Mouse (Mus musculus): ENCODE measurements at regions not wholly inside any gene's neighbourhood (a gene's known extent, or its start where the extent isn't known, plus 50 kb on each side); places are given as distances from the start of the nearest gene placed in this dataset.
"Not testable (repeated sequence)": the region's sequence is repeated elsewhere in the genome, so short reads cannot be mapped to it uniquely, and the experiment has no call there.

DNA sequence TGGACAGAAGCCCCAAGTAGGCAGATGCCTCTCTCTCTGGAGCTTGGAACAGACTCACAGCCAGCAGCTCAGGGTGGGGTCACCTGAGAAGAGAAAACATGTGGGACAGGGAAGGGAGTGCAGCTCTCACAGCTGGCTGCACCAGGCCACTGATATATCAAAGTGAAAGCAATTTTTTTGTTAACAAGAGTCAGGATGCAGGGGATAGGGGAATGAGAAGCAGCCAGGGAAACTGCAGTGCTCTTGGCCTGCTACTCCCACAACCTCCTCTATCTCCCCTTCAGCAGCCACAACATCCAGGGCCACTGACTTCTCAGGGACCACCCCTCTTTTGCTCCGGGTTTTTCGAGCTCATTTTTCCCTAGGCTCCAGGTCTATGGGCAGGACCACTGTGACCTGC is 117.5 kb upstream of the Gm11146 start:
- no peaks in the 10 kb centered on the region for H3K36me3 ChIP-seq
- H3K27ac ChIP-seq: no peak overlapping the region
- H3K9me3 ChIP-seq: no peaks in the 10 kb centered on the region; the same call in 1 of the 2 replicates
- H3K4me2 ChIP-seq: no peak overlapping the region
- H3K27me3 ChIP-seq: no peaks in the 10 kb centered on the region
- no peak overlapping the region for H3K9ac ChIP-seq
- ATAC-seq (ENCODE audit: borderline replicate concordance, extremely low read depth, low FRiP score, low TSS enrichment): no peak
- H3K4me1 ChIP-seq: no peaks in the 10 kb centered on the region
- no peak overlapping the region for H3K4me3 ChIP-seq
- WGBS: 81% methylated on average over 2 of the region's 2 CpGs

DNA sequence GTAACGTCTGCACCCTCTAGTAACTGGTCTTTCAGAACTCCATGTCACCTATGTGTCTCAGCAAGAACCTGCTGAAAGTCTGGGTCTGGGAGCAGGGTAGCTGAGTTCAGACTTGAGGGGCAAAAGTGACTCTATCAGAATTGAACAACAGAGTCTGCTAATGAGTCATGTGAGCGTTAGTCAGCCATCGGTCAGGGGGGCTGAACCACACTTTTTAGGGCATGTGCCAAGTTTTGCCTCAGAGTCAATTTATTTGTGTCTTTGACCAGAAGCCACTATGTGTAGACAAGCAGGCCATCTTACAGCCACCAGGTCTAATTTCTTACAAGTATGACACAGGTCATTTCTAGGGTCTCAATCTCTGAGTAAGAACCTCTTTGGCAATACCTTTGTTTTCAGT is 115.9 kb upstream of the Gm11146 start:
- H3K9me3 ChIP-seq; H3K4me3 ChIP-seq; ATAC-seq (ENCODE audit: borderline replicate concordance, extremely low read depth, low FRiP score, low TSS enrichment); H3K36me3 ChIP-seq; H3K4me2 ChIP-seq; H3K9ac ChIP-seq; H3K4me1 ChIP-seq; H3K27me3 ChIP-seq; H3K27ac ChIP-seq: not testable (repeated sequence)
- WGBS: 72% methylated on average over 3 of the region's 3 CpGs

DNA sequence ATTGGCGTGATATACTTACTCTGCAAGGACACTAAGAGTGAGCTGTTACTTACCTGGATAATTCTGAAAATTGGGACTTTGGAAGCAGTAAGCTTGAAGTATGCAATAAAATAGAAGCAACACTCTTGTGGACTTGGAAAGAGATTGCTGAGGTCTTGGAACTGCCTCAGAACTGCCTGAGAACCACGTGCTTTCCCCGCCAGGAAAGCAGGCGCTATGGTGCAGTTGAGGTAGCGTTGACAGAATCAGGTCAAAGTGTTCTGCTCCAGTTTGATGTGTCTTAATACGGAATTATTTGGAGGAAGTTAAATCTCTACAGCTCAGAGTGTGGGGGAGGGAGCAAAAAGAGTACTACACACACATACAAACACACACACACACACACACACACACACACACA is 102.8 kb upstream of the Gm11146 start:
- Histone ChIP-seq H3K4me3 (no peak overlapping the region), H3K4me1 (no peaks in the 10 kb centered on the region), H3K27ac (no peak overlapping the region), H3K36me3 (no peaks in the 10 kb centered on the region), H3K4me2 (no peak overlapping the region), H3K9ac (no peak overlapping the region), H3K9me3 (no peaks in the 10 kb centered on the region), H3K27me3 (no peaks in the 10 kb centered on the region)
- ATAC-seq (ENCODE audit: borderline replicate concordance, extremely low read depth, low FRiP score, low TSS enrichment): no peak
- WGBS: 69% methylated on average over 6 of the region's 6 CpGs

DNA sequence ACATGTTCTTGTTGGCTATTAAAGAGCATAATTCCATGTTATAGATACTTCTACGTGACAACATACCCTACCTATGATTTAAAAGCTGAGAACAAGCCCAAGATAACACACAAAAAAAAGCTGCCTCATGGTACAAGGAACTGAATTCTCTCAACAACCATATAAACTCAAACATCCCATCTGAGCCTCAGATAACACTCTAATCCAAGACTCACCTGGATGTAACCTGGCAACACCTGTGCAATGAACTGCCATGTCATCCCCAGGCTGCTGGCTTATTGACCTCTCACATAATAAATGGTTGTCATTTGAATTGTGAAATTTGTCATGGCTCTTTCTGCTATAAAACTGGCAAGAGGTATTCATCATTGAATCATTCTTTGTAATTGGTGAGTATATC is 93.5 kb upstream of the Gm11146 start:
- WGBS: 79% methylated on average over 1 of the region's 1 CpGs
- H3K4me1 ChIP-seq: no peaks in the 10 kb centered on the region
- H3K4me3 ChIP-seq: no peak overlapping the region
- H3K9ac ChIP-seq: no peak overlapping the region
- H3K27ac ChIP-seq: no peak overlapping the region
- H3K4me2 ChIP-seq: no peak overlapping the region
- H3K9me3 ChIP-seq: no peaks in the 10 kb centered on the region
- H3K27me3 ChIP-seq: no peaks in the 10 kb centered on the region
- no peak for ATAC-seq (ENCODE audit: borderline replicate concordance, extremely low read depth, low FRiP score, low TSS enrichment)
- no peaks in the 10 kb centered on the region for H3K36me3 ChIP-seq

DNA sequence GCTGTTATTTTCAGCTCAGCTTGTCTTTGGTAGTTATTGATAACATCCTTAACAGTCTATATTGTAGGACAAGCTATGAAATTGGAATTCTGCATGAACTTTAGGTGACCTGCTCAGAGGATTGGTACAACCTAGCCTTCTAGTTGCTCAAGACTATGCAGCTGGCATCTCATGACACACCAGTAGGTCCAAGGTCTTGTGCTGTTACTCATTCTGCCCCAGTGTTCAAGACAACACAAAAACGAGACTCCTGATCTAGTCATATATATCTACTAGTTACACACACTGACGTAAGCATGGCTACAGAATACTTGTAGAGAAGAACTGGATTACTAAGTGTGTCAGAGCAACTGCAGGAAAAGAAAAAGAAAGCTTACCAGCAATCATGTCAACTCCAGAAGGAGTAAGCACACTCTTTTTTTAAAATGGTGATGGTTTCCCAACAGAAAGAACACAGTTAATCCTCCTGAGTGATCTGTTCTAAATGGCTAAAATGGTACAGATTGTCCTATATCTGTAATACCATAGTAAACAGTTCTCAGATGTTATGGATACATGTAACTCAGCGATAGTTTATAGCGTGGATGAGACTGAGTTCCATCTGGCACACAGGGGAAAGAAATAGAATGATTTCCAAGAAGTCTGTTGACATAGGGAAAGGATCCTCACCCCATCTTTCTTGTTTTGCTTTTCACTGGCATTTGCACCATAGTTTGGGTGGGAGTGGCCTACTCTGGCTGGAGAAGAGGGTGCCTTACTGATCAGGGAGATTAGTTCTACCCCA is 85.4 kb upstream of the Gm11146 start:
- H3K9ac ChIP-seq: no peak overlapping the region
- H3K27ac ChIP-seq: no peak overlapping the region
- H3K9me3 ChIP-seq: no peaks in the 10 kb centered on the region
- no peaks in the 10 kb centered on the region for H3K4me1 ChIP-seq
- 73% methylated on average over 4 of the region's 4 CpGs for WGBS
- ATAC-seq (ENCODE audit: borderline replicate concordance, extremely low read depth, low FRiP score, low TSS enrichment): no peak
- H3K4me2 ChIP-seq: no peak overlapping the region
- no peaks in the 10 kb centered on the region for H3K36me3 ChIP-seq
- H3K4me3 ChIP-seq: no peak overlapping the region
- H3K27me3 ChIP-seq: no peaks in the 10 kb centered on the region

DNA sequence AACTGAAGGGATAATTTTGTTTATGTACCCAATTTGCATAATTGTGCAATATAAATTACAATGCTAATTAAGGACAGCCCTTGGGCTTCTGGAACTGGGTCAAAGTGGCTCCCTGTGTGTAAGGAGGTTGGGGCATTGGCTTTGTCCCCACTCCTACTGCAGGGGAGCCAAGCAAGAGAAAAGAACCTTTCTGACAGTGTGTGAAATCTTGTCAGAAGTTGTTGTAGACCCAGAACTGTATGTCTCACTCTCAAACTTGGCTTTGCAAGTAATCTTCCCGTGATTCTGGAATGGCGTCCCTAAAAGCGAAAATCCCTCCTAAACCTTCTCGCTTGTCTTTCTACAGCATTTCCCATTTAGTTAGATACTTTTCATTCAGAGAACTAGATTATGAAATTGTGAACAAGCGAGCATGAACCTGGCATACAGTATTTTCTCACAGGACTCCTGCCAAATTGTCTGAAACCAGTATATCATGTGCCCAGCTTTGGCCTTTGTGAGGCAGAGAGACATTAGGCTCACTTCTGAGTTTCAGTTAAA is 83.8 kb upstream of the Gm11146 start:
- no peaks in the 10 kb centered on the region for H3K27me3 ChIP-seq
- no peak overlapping the region for H3K4me3 ChIP-seq
- H3K27ac ChIP-seq: no peak overlapping the region
- WGBS: 84% methylated on average over 5 of the region's 5 CpGs
- ATAC-seq (ENCODE audit: borderline replicate concordance, extremely low read depth, low FRiP score, low TSS enrichment): no peak
- H3K4me1 ChIP-seq: no peaks in the 10 kb centered on the region
- H3K4me2 ChIP-seq: no peak overlapping the region
- no peaks in the 10 kb centered on the region for H3K36me3 ChIP-seq
- H3K9ac ChIP-seq: no peak overlapping the region
- no peaks in the 10 kb centered on the region for H3K9me3 ChIP-seq

DNA sequence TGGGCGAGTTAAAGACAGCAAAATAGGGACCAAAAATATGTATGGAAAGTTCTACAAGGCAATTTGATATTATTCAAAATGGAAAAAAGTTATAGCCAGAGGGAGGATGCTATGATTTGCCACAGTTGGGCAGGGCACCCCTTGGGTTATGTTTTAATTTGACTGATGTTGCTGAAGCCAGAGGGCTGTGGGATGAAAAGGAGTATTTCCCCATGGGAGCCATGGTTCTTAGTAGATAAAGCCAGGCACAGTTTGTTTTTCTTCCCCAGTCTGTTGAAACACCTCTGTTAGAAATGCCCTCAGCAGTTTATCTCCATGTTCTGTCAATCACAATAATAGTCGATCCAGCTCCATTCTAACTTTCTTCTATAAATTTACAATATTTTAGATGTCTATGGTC is 82.6 kb upstream of the Gm11146 start:
- Histone ChIP-seq H3K27me3 (no peaks in the 10 kb centered on the region), H3K27ac (no peak overlapping the region), H3K4me2 (no peak overlapping the region), H3K9me3 (no peaks in the 10 kb centered on the region), H3K4me1 (no peaks in the 10 kb centered on the region), H3K4me3 (no peak overlapping the region), H3K36me3 (no peaks in the 10 kb centered on the region), H3K9ac (no peak overlapping the region)
- WGBS: 58% methylated on average over 2 of the region's 2 CpGs
- ATAC-seq (ENCODE audit: borderline replicate concordance, extremely low read depth, low FRiP score, low TSS enrichment): no peak

DNA sequence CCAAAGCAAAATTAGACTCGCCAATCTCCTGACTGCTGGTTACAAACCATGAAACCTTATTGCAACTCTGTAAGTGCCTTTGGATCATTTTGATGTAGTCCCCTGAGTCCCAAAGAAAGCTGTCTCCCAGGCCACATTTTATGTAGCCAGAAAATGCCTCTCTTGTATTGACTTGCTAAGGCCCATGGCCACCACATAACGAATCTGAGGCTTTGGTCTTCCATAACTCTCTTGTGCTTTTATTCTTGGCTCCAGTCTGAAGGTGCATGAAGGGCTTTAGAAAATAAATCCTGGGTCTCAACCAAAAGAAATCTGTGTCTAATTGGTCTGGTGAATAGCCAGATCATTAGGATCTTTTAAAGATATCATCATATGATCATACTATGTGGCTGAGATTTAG is 77.3 kb upstream of the Gm11146 start:
- no peaks in the 10 kb centered on the region for H3K27me3 ChIP-seq
- H3K9me3 ChIP-seq: no peaks in the 10 kb centered on the region
- H3K36me3 ChIP-seq: no peaks in the 10 kb centered on the region
- whole genome bisulfite sequencing: 90% methylated on average over 2 of the region's 2 CpGs
- no peak overlapping the region for H3K4me2 ChIP-seq
- no peak overlapping the region for H3K4me3 ChIP-seq
- H3K9ac ChIP-seq: no peak overlapping the region
- no peaks in the 10 kb centered on the region for H3K4me1 ChIP-seq
- no peak overlapping the region for H3K27ac ChIP-seq
- ATAC-seq (ENCODE audit: borderline replicate concordance, extremely low read depth, low FRiP score, low TSS enrichment): no peak

DNA sequence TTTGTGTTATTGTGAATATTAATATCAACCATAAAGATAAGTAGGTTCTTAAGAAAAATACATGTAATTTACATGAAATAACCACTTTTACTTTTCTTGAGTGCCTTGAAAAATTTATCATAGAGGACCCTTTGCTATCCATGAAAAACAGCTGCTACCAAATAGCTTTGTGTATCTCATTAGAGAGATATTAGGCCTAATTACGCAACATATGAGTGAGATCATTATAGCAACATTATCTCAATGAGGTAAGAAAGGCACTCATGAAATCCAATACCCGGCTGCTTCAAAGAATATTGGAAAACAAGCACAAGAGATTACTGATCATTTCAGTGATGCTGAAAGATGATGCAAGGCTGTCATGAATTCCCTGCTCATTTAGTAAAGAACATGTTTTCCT is 74.9 kb upstream of the Gm11146 start:
- no peak for ATAC-seq (ENCODE audit: borderline replicate concordance, extremely low read depth, low FRiP score, low TSS enrichment)

DNA sequence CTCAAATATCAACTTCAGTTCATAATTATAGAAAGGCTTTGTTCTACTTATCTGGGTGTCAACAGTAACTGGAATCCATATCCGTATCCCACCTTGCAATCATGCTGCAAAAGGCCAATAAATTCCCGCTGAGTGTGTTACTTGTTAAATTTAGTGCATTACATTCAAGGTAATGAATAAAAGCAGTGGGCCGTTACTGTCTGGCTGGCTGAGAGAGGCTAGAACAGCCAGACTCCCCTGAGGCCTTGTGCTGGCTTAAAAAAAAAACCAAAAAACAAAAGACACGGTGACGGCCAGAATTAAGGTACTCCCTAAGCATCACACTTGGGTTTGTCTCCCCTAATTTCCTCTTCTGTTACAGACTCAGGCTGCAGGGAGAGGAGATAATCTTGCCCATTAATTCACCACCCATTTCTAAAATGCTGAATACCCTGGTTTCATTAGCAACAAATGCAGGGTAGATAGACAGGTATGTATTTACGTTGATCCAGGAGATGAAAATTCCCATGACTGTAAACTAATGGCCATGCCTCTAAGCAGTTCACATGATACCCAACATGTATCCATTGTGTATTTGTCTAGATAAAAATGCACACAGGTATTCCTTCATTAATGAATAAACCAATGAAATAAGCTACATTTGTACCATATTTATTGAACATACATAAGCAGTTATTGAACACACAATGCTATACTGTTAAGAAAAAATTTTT is 74.1 kb upstream of the Gm11146 start:
- WGBS: 88% methylated on average over 6 of the region's 6 CpGs
- Histone ChIP-seq H3K27ac (no peak overlapping the region), H3K4me3 (no peak overlapping the region), H3K27me3 (no peaks in the 10 kb centered on the region), H3K9ac (no peak overlapping the region), H3K36me3 (no peaks in the 10 kb centered on the region), H3K4me2 (no peak overlapping the region), H3K9me3 (no peaks in the 10 kb centered on the region), H3K4me1 (no peaks in the 10 kb centered on the region)
- ATAC-seq (ENCODE audit: borderline replicate concordance, extremely low read depth, low FRiP score, low TSS enrichment): no peak

More for the DNA sequence above, 74.9 kb upstream of the Gm11146 start:
- Histone ChIP-seq H3K4me3 (no peak overlapping the region), H3K4me1 (no peaks in the 10 kb centered on the region), H3K4me2 (no peak overlapping the region), H3K36me3 (no peaks in the 10 kb centered on the region), H3K27ac (no peak overlapping the region), H3K27me3 (no peaks in the 10 kb centered on the region), H3K9ac (no peak overlapping the region), H3K9me3 (no peaks in the 10 kb centered on the region)
- WGBS: 76% methylated on average over 2 of the region's 2 CpGs

DNA sequence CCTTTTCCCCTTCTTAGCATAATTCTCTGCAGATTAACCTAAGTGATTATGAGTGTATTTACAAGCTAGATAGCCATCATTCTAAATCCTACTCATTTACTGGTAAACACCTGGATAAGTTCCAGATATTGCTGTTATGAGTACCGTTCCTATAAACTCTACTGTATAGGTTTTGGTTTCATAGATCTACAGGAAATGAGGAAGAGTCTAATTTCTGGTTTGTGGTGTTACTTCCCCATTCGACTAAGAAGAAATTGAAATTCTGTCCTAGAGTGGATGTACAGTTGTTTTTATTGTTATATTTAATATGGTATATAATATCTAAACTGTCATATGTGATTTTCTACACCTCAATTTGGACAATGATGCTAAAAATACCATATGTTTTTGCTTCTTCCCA is 69.4 kb upstream of the Gm11146 start:
- Histone ChIP-seq H3K27me3 (no peaks in the 10 kb centered on the region), H3K4me3 (no peak overlapping the region), H3K9ac (no peak overlapping the region), H3K4me2 (no peak overlapping the region), H3K36me3 (no peaks in the 10 kb centered on the region), H3K27ac (no peak overlapping the region), H3K9me3 (no peaks in the 10 kb centered on the region), H3K4me1 (no peaks in the 10 kb centered on the region)
- 76% methylated on average over 2 of the region's 2 CpGs for WGBS
- ATAC-seq (ENCODE audit: borderline replicate concordance, extremely low read depth, low FRiP score, low TSS enrichment): no peak

DNA sequence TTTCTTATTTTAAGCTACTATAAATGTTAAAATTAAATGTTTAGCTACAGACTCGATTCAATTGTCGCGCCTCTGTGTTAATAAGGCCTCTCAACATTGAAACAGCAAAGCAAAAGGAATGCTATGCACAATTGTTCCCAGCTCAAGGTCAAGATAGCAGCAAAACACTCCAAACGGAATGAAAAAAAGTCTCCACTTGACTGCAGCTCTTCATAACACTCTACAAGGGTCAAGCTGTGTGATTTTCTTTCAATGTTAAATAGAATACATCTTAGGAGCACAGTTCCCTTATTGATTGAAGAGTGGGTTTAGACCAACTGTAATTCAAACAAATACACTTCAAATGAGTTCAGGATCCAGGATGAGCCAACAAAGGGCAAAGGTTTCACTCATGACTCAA is 63.9 kb upstream of the Gm11146 start:
- 67% methylated on average over 4 of the region's 4 CpGs for WGBS
- Histone ChIP-seq H3K4me1 (0 out of 2 replicates have a peak, but pooled peaks cover 7% of the 10 kb centered on the region), H3K9me3 (no peaks in the 10 kb centered on the region), H3K9ac (no peak overlapping the region), H3K4me2 (no peak overlapping the region), H3K36me3 (no peaks in the 10 kb centered on the region), H3K27me3 (no peaks in the 10 kb centered on the region), H3K27ac (no peak overlapping the region), H3K4me3 (no peak overlapping the region)
- ATAC-seq (ENCODE audit: borderline replicate concordance, extremely low read depth, low FRiP score, low TSS enrichment): no peak
